Mouse (Mus musculus): ENCODE results near the gene Gm49322. TPM values are rescaled to one million over a fixed set of nuclear protein-coding genes. Genes with fewer than 3 reads are reported as not detected.

Gm49322 gene
- polyA plus RNA-seq, 1 experiment from 2014 or later, result 1.4 TPM

GRCm38 (mm10) chr10:80568876-80569275, 36.9 kb upstream of the Gm49322 start:
- Histone ChIP-seq H3K36me3 (ENCODE audit: insufficient read depth, low read length) (peaks cover 5% of the 10 kb centered on the region; the same call in 1 of the 2 replicates), H3K4me2 (ENCODE audit: low read length) (no peak overlapping the region), H3K27me3 (ENCODE audit: insufficient read depth, low read length) (no peaks in the 10 kb centered on the region), H3K27ac (no peak overlapping the region), H3K4me1 (replicated peaks; ENCODE audit: insufficient read depth, low read length) (peaks cover 19% of the 10 kb centered on the region), H3K9ac (ENCODE audit: low read depth, low read length) (no peak overlapping the region), H3K4me3 (replicated peaks; ENCODE audit: low read depth, low read length) (no peak overlapping the region), H3K9me3 (replicated peaks; ENCODE audit: low read length) (no peaks in the 10 kb centered on the region)
- no peak for TF ChIP-seq CTCF (IDR thresholded peaks at IDR 0.05; ENCODE audit: low read depth)
- ATAC-seq (replicated peaks; ENCODE audit: low FRiP score, low read depth) (no peak), DNase-seq (ENCODE audit: low spot score) (no peak)
- 89% methylated on average over 29 of the region's 29 CpGs for WGBS

GRCm38 (mm10) chr10:80569664-80570066, 36.2 kb upstream of the Gm49322 start:
- peak overlapping the region; percentile 19; the same call in 1 of the 2 replicates for H3K27ac ChIP-seq
- no peak overlapping the region for H3K9ac ChIP-seq (ENCODE audit: low read depth, low read length)
- no peak for TF ChIP-seq CTCF (IDR thresholded peaks at IDR 0.05; ENCODE audit: low read depth)
- no peaks in the 10 kb centered on the region for H3K9me3 ChIP-seq (replicated peaks; ENCODE audit: low read length)
- peak; percentile 41 for ATAC-seq (replicated peaks; ENCODE audit: low FRiP score, low read depth)
- WGBS, result 33% methylated on average over 10 of the region's 10 CpGs
- DNase-seq (ENCODE audit: low spot score), result peak; percentile 82
- no peak overlapping the region for H3K4me3 ChIP-seq (replicated peaks; ENCODE audit: low read depth, low read length)
- peaks cover 19% of the 10 kb centered on the region for H3K4me1 ChIP-seq (replicated peaks; ENCODE audit: insufficient read depth, low read length)
- no peaks in the 10 kb centered on the region for H3K27me3 ChIP-seq (ENCODE audit: insufficient read depth, low read length)
- peaks cover 5% of the 10 kb centered on the region; the same call in 1 of the 2 replicates for H3K36me3 ChIP-seq (ENCODE audit: insufficient read depth, low read length)
- H3K4me2 ChIP-seq (ENCODE audit: low read length), result peak overlapping the region; percentile 37

GRCm38 (mm10) chr10:80570419-80570818, 35.4 kb upstream of the Gm49322 start:
- peak overlapping the region; percentile 41; the same call in 1 of the 2 replicates for H3K4me2 ChIP-seq (ENCODE audit: low read length)
- no peaks in the 10 kb centered on the region for H3K27me3 ChIP-seq (ENCODE audit: insufficient read depth, low read length)
- peak overlapping the region; percentile 52; the same call in 1 of the 2 replicates for H3K9ac ChIP-seq (ENCODE audit: low read depth, low read length)
- H3K36me3 ChIP-seq (ENCODE audit: insufficient read depth, low read length), result peaks cover 5% of the 10 kb centered on the region; the same call in 1 of the 2 replicates
- peaks cover 19% of the 10 kb centered on the region for H3K4me1 ChIP-seq (replicated peaks; ENCODE audit: insufficient read depth, low read length)
- no peak for ATAC-seq (replicated peaks; ENCODE audit: low FRiP score, low read depth)
- no peaks in the 10 kb centered on the region for H3K9me3 ChIP-seq (replicated peaks; ENCODE audit: low read length)
- peak overlapping the region; percentile 54; the same call in 1 of the 2 replicates for H3K27ac ChIP-seq
- no peak for DNase-seq (ENCODE audit: low spot score)
- TF ChIP-seq CTCF (IDR thresholded peaks at IDR 0.05; ENCODE audit: low read depth), result no peak
- WGBS, result 87% methylated on average over 10 of the region's 10 CpGs
- H3K4me3 ChIP-seq (replicated peaks; ENCODE audit: low read depth, low read length), result no peak overlapping the region

- Histone ChIP-seq H3K4me1 (replicated peaks; ENCODE audit: insufficient read depth, low read length) (peaks cover 26% of the 10 kb centered on the region), H3K9me3 (replicated peaks; ENCODE audit: low read length) (no peaks in the 10 kb centered on the region), H3K9ac (ENCODE audit: low read depth, low read length) (peak overlapping the region; percentile 52), H3K36me3 (ENCODE audit: insufficient read depth, low read length) (peaks cover 5% of the 10 kb centered on the region; the same call in 1 of the 2 replicates), H3K4me2 (ENCODE audit: low read length) (peak overlapping the region; percentile 41), H3K27ac (peak overlapping the region; percentile 54; the same call in 1 of the 2 replicates), H3K27me3 (ENCODE audit: insufficient read depth, low read length) (no peaks in the 10 kb centered on the region), H3K4me3 (replicated peaks; ENCODE audit: low read depth, low read length) (no peak overlapping the region)
- WGBS, result 21% methylated on average over 30 of the region's 30 CpGs
- 0 out of 2 replicates have a peak, but pooled peaks have one; percentile 13 for TF ChIP-seq CTCF (IDR thresholded peaks at IDR 0.05; ENCODE audit: low read depth)
- DNase-seq (ENCODE audit: low spot score), result peak; percentile 47
- ATAC-seq (replicated peaks; ENCODE audit: low FRiP score, low read depth), result peak; percentile 6; the same call in 1 of the 2 replicates
Observed at GRCm38 (mm10) chr10:80570871-80571836, 34.7 kb upstream of the Gm49322 start.

GRCm38 (mm10) chr10:80572477-80572876, 33.3 kb upstream of the Gm49322 start:
- 84% methylated on average over 2 of the region's 2 CpGs for WGBS
- H3K9me3 ChIP-seq (replicated peaks; ENCODE audit: low read length), result no peaks in the 10 kb centered on the region
- DNase-seq (ENCODE audit: low spot score) (no peak), ATAC-seq (replicated peaks; ENCODE audit: low FRiP score, low read depth) (no peak)
- peaks cover 27% of the 10 kb centered on the region for H3K4me1 ChIP-seq (replicated peaks; ENCODE audit: insufficient read depth, low read length)
- H3K36me3 ChIP-seq (ENCODE audit: insufficient read depth, low read length), result peaks cover 5% of the 10 kb centered on the region; the same call in 1 of the 2 replicates
- no peak overlapping the region for H3K27ac ChIP-seq
- TF ChIP-seq CTCF (IDR thresholded peaks at IDR 0.05; ENCODE audit: low read depth), result no peak
- H3K4me2 ChIP-seq (ENCODE audit: low read length), result no peak overlapping the region
- H3K27me3 ChIP-seq (ENCODE audit: insufficient read depth, low read length), result no peaks in the 10 kb centered on the region
- no peak overlapping the region for H3K9ac ChIP-seq (ENCODE audit: low read depth, low read length)
- no peak overlapping the region for H3K4me3 ChIP-seq (replicated peaks; ENCODE audit: low read depth, low read length)

- WGBS, result 36% methylated on average over 9 of the region's 9 CpGs
- no peak overlapping the region for H3K4me3 ChIP-seq (replicated peaks; ENCODE audit: low read depth, low read length)
- no peaks in the 10 kb centered on the region for H3K9me3 ChIP-seq (replicated peaks; ENCODE audit: low read length)
- H3K4me2 ChIP-seq (ENCODE audit: low read length), result no peak overlapping the region
- DNase-seq (ENCODE audit: low spot score) (peak; percentile 25), ATAC-seq (replicated peaks; ENCODE audit: low FRiP score, low read depth) (no peak)
- no peak overlapping the region for H3K27ac ChIP-seq
- no peaks in the 10 kb centered on the region for H3K36me3 ChIP-seq (ENCODE audit: insufficient read depth, low read length)
- H3K4me1 ChIP-seq (replicated peaks; ENCODE audit: insufficient read depth, low read length), result peaks cover 27% of the 10 kb centered on the region
- no peak for TF ChIP-seq CTCF (IDR thresholded peaks at IDR 0.05; ENCODE audit: low read depth)
- H3K27me3 ChIP-seq (ENCODE audit: insufficient read depth, low read length), result no peaks in the 10 kb centered on the region
- H3K9ac ChIP-seq (ENCODE audit: low read depth, low read length), result peak overlapping the region; percentile 5; the same call in 1 of the 2 replicates
Observed at GRCm38 (mm10) chr10:80573944-80574343, 31.9 kb upstream of the Gm49322 start.

Data from kidney, postnatal 0 days (tissue).